12 mouse cellular contexts compared by ENCODE assay signal in genomic region chr1:154148948-154149347, GRCm38 (mm10). TPM values are rescaled to one million over a fixed set of nuclear protein-coding genes. Genes with fewer than 3 reads are reported as not detected.
DNase-seq lines count a peak whose midpoint lies in the region; ATAC-seq and TF ChIP-seq lines count a peak whose summit lies in the region.
"Had no signal": no experiment of that assay in that cellular context is flagged by ENCODE, and none has a peak within 500 bp of the region (broad histone marks: within the 10 kb centered on the region; RNA-seq: fewer than 3 reads in every experiment).

No protein-coding gene starts in this region.

- TF ChIP-seq POLR2A in heart, adult 2 months (IDR thresholded peaks at IDR 0.05; ENCODE audit: insufficient read depth, low read depth, low read length) = no peak

- H3K36me3 ChIP-seq in heart, adult 2 months (ENCODE audit: control insufficient read depth, insufficient read depth, low read length) = no peaks in the 10 kb centered on the region
- H3K36me3 ChIP-seq in heart, embryonic 10.5 days = no peaks in the 10 kb centered on the region
- no peaks in the 10 kb centered on the region for H3K36me3 ChIP-seq in midbrain, embryonic 15.5 days (replicated peaks)
- H3K36me3 ChIP-seq: embryonic facial prominence, embryonic 12.5 days had no signal

- no peak overlapping the region for H3K9ac ChIP-seq in heart, adult 2 months (ENCODE audit: low read depth, low read length)
- no peak overlapping the region for H3K9ac ChIP-seq in midbrain, embryonic 15.5 days
- H3K9ac ChIP-seq: embryonic facial prominence, embryonic 12.5 days; lung, embryonic 14.5 days had no signal

- intact Hi-C loops in heart, adult 2 months (cut with DNase I) = no loop called here

- no peak overlapping the region for H3K4me2 ChIP-seq in midbrain, embryonic 15.5 days
- H3K4me2 ChIP-seq: embryonic facial prominence, embryonic 12.5 days; lung, embryonic 14.5 days had no signal

- no peak for TF ChIP-seq CTCF in heart, adult 2 months (IDR thresholded peaks at IDR 0.05)

- H3K27ac ChIP-seq in heart, adult 2 months = peak overlapping the region; percentile 23; the same call in 1 of the 2 replicates
- no peak overlapping the region for H3K27ac ChIP-seq in heart, embryonic 10.5 days
- no peak overlapping the region for H3K27ac ChIP-seq in midbrain, embryonic 15.5 days
- H3K27ac ChIP-seq: embryonic facial prominence, embryonic 12.5 days had no signal

- no peaks in the 10 kb centered on the region for H3K79me2 ChIP-seq in heart, adult 2 months (replicated peaks; ENCODE audit: control insufficient read depth, insufficient read depth, low read length)

- ATAC-seq in midbrain, embryonic 15.5 days (replicated peaks) = no peak

- 68% methylated on average over 10 of the region's 10 CpGs for WGBS in heart, adult 2 months
- WGBS in heart, embryonic 10.5 days = 79% methylated on average over 10 of the region's 10 CpGs
- WGBS in midbrain, embryonic 15.5 days = 92% methylated on average over 10 of the region's 10 CpGs

- no peak for TF ChIP-seq EP300 in heart, adult 2 months (IDR thresholded peaks at IDR 0.05; ENCODE audit: insufficient read depth, low read depth, low read length)

- H3K27me3 ChIP-seq in heart, adult 2 months (ENCODE audit: control insufficient read depth, insufficient read depth, low read length) = no peaks in the 10 kb centered on the region
- H3K27me3 ChIP-seq in heart, embryonic 10.5 days (ENCODE audit: insufficient read depth, poor library complexity, severe bottlenecking) = no peaks in the 10 kb centered on the region
- no peaks in the 10 kb centered on the region for H3K27me3 ChIP-seq in midbrain, embryonic 15.5 days (replicated peaks)
- H3K27me3 ChIP-seq: embryonic facial prominence, embryonic 12.5 days had no signal

- peak in 1 of 2 experiments; percentile 29 for DNase-seq in heart, adult 2 months
- DNase-seq in heart, embryonic 10.5 days (ENCODE audit: low spot score) = no peak
- DNase-seq in urinary bladder, postnatal 14 days (ENCODE audit: low spot score) = peak; percentile 22
- DNase-seq in urinary bladder, adult 2 months (ENCODE audit: low spot score) = no peak
- peak; percentile 82 for DNase-seq in kidney, postnatal 14 days
- peak; percentile 31 for DNase-seq in yolk sac, embryonic 10.5 days (ENCODE audit: low spot score)
- DNase-seq in adipocyte (ENCODE audit: low spot score) = no peak
- DNase-seq: lung, embryonic 14.5 days had no signal

- peaks cover 4% of the 10 kb centered on the region; the same call in 1 of the 2 replicates for H3K4me1 ChIP-seq in heart, adult 2 months (ENCODE audit: control insufficient read depth, insufficient read depth, low read length)
- peaks cover 17% of the 10 kb centered on the region for H3K4me1 ChIP-seq in heart, embryonic 10.5 days
- H3K4me1 ChIP-seq in midbrain, embryonic 15.5 days = peaks cover 10% of the 10 kb centered on the region

- no peaks in the 10 kb centered on the region for H3K9me3 ChIP-seq in heart, embryonic 10.5 days
- no peaks in the 10 kb centered on the region for H3K9me3 ChIP-seq in midbrain, embryonic 15.5 days
- H3K9me3 ChIP-seq: embryonic facial prominence, embryonic 12.5 days had no signal

- no peak overlapping the region for H3K4me3 ChIP-seq in heart, adult 2 months
- H3K4me3 ChIP-seq in heart, embryonic 10.5 days = no peak overlapping the region
- H3K4me3 ChIP-seq in midbrain, embryonic 15.5 days = no peak overlapping the region
- H3K4me3 ChIP-seq: embryonic facial prominence, embryonic 12.5 days had no signal

RNA-seq across cellular contexts. Expression of gene Zfp648, which starts 52.0 kb away (rescaled TPM):
- not detected for total RNA-seq in heart, adult 2 months (2021)
- polyA plus RNA-seq in heart, adult 2 months (2012; rRNA removed) = not detected in 2 replicates
- polyA plus RNA-seq in heart, embryonic 10.5 days (2016; fragmentation: Nextera tagmentation; extraction: Ambion mirVana) = 0.12 and 0.14 TPM in 2 replicates
- polyA plus RNA-seq in urinary bladder, adult 2 months (2012; rRNA removed) = not detected in 2 replicates
- polyA plus RNA-seq in midbrain, embryonic 15.5 days (2015; fragmentation: Nextera tagmentation; extraction: Ambion mirVana) = 0.74 and 0.87 TPM in 2 replicates
- total RNA-seq: heart, postnatal 10 days had no signal
- polyA plus RNA-seq: C2C12; lung, embryonic 14.5 days had no signal

Comparison
In these comparisons a context has a peak if more than half of its experiments do, and no peak if none do; other contexts are left out.
1. DNase-seq: peak in urinary bladder, postnatal 14 days (single experiment), kidney, postnatal 14 days (single experiment) and yolk sac, embryonic 10.5 days (single experiment); none in heart, embryonic 10.5 days (single experiment), urinary bladder, adult 2 months (single experiment) and adipocyte (single experiment).